8 mouse cellular contexts compared by ENCODE assay signal in the genomic region with DNA sequence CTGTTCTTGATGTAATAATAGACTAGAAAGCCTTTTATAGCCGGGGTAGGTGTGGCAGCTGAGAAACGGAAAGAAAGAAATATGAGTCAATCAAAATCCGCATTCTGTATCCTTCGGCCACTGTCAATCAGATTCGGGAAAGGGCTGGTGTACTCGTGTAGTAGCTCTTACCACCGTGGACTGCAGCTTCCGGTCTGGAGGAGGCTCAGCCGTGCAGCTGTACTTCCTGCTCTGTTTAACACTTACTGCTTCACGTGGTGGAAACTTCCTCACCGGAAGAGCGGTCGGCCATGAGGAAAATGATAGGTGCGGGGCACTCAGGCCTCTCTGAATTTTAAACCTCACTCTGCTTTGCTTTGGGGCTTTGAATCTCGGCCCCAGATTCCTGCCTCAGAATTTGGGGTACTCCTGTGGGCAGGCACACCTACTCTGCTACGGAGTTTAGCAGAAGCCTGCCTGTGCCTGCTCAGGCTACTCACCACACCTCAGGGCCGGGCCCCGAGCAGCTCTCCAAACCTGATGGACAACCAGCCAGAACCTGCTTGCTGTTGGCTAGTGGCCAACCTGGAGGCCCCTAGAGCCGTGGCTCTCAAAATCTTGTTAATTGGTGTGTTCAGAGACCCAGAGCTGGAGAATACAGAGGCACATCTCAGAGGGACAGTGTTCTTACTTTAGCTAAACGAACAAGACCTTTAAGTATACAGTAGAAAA. TPM values are rescaled to one million over a fixed set of nuclear protein-coding genes. Genes with fewer than 3 reads are reported as not detected.
DNase-seq lines count a peak whose midpoint lies in the region; ATAC-seq and TF ChIP-seq lines count a peak whose summit lies in the region.

No protein-coding gene starts in this region.

- no peak for ATAC-seq in intestine, embryonic 14.5 days (replicated peaks; ENCODE audit: low FRiP score, low TSS enrichment, low read depth)
- no peak for ATAC-seq in intestine, embryonic 16.5 days
- peak; percentile 95 for ATAC-seq in granulocyte monocyte progenitor cell, adult 5-6 weeks (replicated peaks; ENCODE audit: poor library complexity, severe bottlenecking)
- peak; percentile 65 for ATAC-seq in liver, postnatal 0 days
- no peak for ATAC-seq in midbrain, embryonic 15.5 days (replicated peaks)

- no peak for TF ChIP-seq EP300 in liver, postnatal 0 days (IDR thresholded peaks at IDR 0.05; ENCODE audit: low read depth)

- WGBS in intestine, embryonic 14.5 days = 78% methylated on average over 20 of the region's 20 CpGs
- 77% methylated on average over 20 of the region's 20 CpGs for WGBS in intestine, embryonic 16.5 days
- WGBS in liver, postnatal 0 days (ENCODE audit: insufficient replicate concordance) = 42% methylated on average over 20 of the region's 20 CpGs
- 89% methylated on average over 20 of the region's 20 CpGs for WGBS in midbrain, embryonic 15.5 days

- H3K4me2 ChIP-seq in intestine, embryonic 14.5 days (ENCODE audit: low read length) = no peak overlapping the region
- H3K4me2 ChIP-seq in intestine, embryonic 16.5 days (ENCODE audit: low read depth, low read length) = no peak overlapping the region
- H3K4me2 ChIP-seq in liver, postnatal 0 days (ENCODE audit: low read depth, low read length) = peak overlapping the region; percentile 36
- no peak overlapping the region for H3K4me2 ChIP-seq in midbrain, embryonic 15.5 days

- no peaks in the 10 kb centered on the region for H3K36me3 ChIP-seq in intestine, embryonic 14.5 days (ENCODE audit: control insufficient read depth, insufficient read depth, low read length)
- no peaks in the 10 kb centered on the region for H3K36me3 ChIP-seq in intestine, embryonic 16.5 days (ENCODE audit: control insufficient read depth, insufficient read depth, low read length)
- no peaks in the 10 kb centered on the region for H3K36me3 ChIP-seq in liver, postnatal 0 days (replicated peaks; ENCODE audit: insufficient read depth, low read length)
- no peaks in the 10 kb centered on the region for H3K36me3 ChIP-seq in splenic B cell, adult 2 months (ENCODE audit: control insufficient read depth, insufficient read depth, low read length, poor library complexity, severe bottlenecking)
- H3K36me3 ChIP-seq in midbrain, embryonic 15.5 days (replicated peaks) = no peaks in the 10 kb centered on the region

- H3K9me3 ChIP-seq in intestine, embryonic 14.5 days (ENCODE audit: control insufficient read depth, low read length) = 0 out of 2 replicates have a peak, but pooled peaks cover 3% of the 10 kb centered on the region
- H3K9me3 ChIP-seq in intestine, embryonic 16.5 days (ENCODE audit: control insufficient read depth, low read length) = no peaks in the 10 kb centered on the region
- H3K9me3 ChIP-seq in liver, postnatal 0 days (ENCODE audit: low read length) = no peaks in the 10 kb centered on the region
- no peaks in the 10 kb centered on the region for H3K9me3 ChIP-seq in midbrain, embryonic 15.5 days

- no peaks in the 10 kb centered on the region for H3K27me3 ChIP-seq in intestine, embryonic 14.5 days (replicated peaks; ENCODE audit: control insufficient read depth, insufficient read depth, low read length)
- no peaks in the 10 kb centered on the region for H3K27me3 ChIP-seq in intestine, embryonic 16.5 days (replicated peaks; ENCODE audit: control insufficient read depth, insufficient read depth, low read length)
- H3K27me3 ChIP-seq in liver, postnatal 0 days (ENCODE audit: insufficient read depth, low read length) = no peaks in the 10 kb centered on the region
- no peaks in the 10 kb centered on the region for H3K27me3 ChIP-seq in splenic B cell, adult 2 months (ENCODE audit: control insufficient read depth, insufficient read depth, low read length, poor library complexity, severe bottlenecking)
- H3K27me3 ChIP-seq in midbrain, embryonic 15.5 days (replicated peaks) = no peaks in the 10 kb centered on the region

- DNase-seq in intestine, embryonic 14.5 days (ENCODE audit: low spot score) = no peak
- peak; percentile 42 for DNase-seq in liver, postnatal 0 days
- peak; percentile 85 for DNase-seq in splenic B cell, adult 2 months (ENCODE audit: low read depth, low spot score)
- no peak for DNase-seq in layer of hippocampus, postnatal 36 days
- no peak for DNase-seq in layer of hippocampus, postnatal 10 days (ENCODE audit: low spot score in 2 of 2)

- TF ChIP-seq CTCF in liver, postnatal 0 days (IDR thresholded peaks at IDR 0.05; ENCODE audit: low read depth) = no peak

- H3K27ac ChIP-seq in intestine, embryonic 14.5 days (ENCODE audit: low read depth) = 0 out of 2 replicates have a peak overlapping the region, but pooled peaks have one; percentile 11
- no peak overlapping the region for H3K27ac ChIP-seq in intestine, embryonic 16.5 days (ENCODE audit: low read length)
- H3K27ac ChIP-seq in liver, postnatal 0 days (ENCODE audit: low read depth) = 0 out of 2 replicates have a peak overlapping the region, but pooled peaks have one; percentile 26
- no peak overlapping the region for H3K27ac ChIP-seq in midbrain, embryonic 15.5 days

- H3K9ac ChIP-seq in intestine, embryonic 14.5 days (ENCODE audit: low read length) = no peak overlapping the region
- no peak overlapping the region for H3K9ac ChIP-seq in intestine, embryonic 16.5 days (ENCODE audit: low read depth, low read length)
- no peak overlapping the region for H3K9ac ChIP-seq in liver, postnatal 0 days (replicated peaks)
- no peak overlapping the region for H3K9ac ChIP-seq in midbrain, embryonic 15.5 days

- H3K4me1 ChIP-seq in intestine, embryonic 14.5 days (replicated peaks; ENCODE audit: control insufficient read depth, insufficient read depth, low read length) = peaks cover 8% of the 10 kb centered on the region; the same call in 1 of the 2 replicates
- peaks cover 7% of the 10 kb centered on the region for H3K4me1 ChIP-seq in intestine, embryonic 16.5 days (ENCODE audit: control insufficient read depth, insufficient read depth, low read length)
- H3K4me1 ChIP-seq in liver, postnatal 0 days (ENCODE audit: insufficient read depth) = peaks cover 8% of the 10 kb centered on the region; the same call in 1 of the 2 replicates
- H3K4me1 ChIP-seq in midbrain, embryonic 15.5 days = 0 out of 2 replicates have a peak, but pooled peaks cover 4% of the 10 kb centered on the region

- H3K4me3 ChIP-seq in intestine, embryonic 14.5 days (ENCODE audit: low read depth, low read length) = no peak overlapping the region
- H3K4me3 ChIP-seq in intestine, embryonic 16.5 days (ENCODE audit: low read length) = no peak overlapping the region
- no peak overlapping the region for H3K4me3 ChIP-seq in liver, postnatal 0 days (ENCODE audit: low read depth, low read length)
- H3K4me3 ChIP-seq in midbrain, embryonic 15.5 days = no peak overlapping the region

RNA-seq across cellular contexts. Expression of a gene that starts 50.7 kb away (rescaled TPM):
- 1.1 and 1.5 TPM in 2 replicates for polyA plus RNA-seq in intestine, embryonic 14.5 days (2014; fragmentation: Nextera tagmentation; extraction: Ambion mirVana)
- 1.0 and 1.4 TPM in 2 replicates for polyA plus RNA-seq in intestine, embryonic 16.5 days (2015; fragmentation: Nextera tagmentation; extraction: Ambion mirVana)
- total RNA-seq in granulocyte monocyte progenitor cell, adult 5-6 weeks (2014; fragmentation: Nextera tagmentation) = not detected in 2 replicates
- not detected in 2 replicates for total RNA-seq in granulocyte monocyte progenitor cell, adult 5-6 weeks (2017)
- 1.00 and 1.3 TPM in 2 replicates for polyA plus RNA-seq in liver, postnatal 0 days (2015; fragmentation: Nextera tagmentation; extraction: Ambion mirVana)
- total RNA-seq in layer of hippocampus, postnatal 36 days (2021) = under 1 TPM; 0.60 to 0.66 TPM
- total RNA-seq in layer of hippocampus, postnatal 10 days (2021) = 1 to 10 TPM; 1.2 to 1.5 TPM
- polyA plus RNA-seq in midbrain, embryonic 15.5 days (2015; fragmentation: Nextera tagmentation; extraction: Ambion mirVana) = 0.63 and 1.0 TPM in 2 replicates

RNA-seq across cellular contexts. Expression of a gene that starts 51.0 kb away (rescaled TPM):
- 48.2 and 53.3 TPM in 2 replicates for polyA plus RNA-seq in intestine, embryonic 14.5 days (2014; fragmentation: Nextera tagmentation; extraction: Ambion mirVana)
- 18.0 and 34.2 TPM in 2 replicates for polyA plus RNA-seq in intestine, embryonic 16.5 days (2015; fragmentation: Nextera tagmentation; extraction: Ambion mirVana)
- total RNA-seq in granulocyte monocyte progenitor cell, adult 5-6 weeks (2014; fragmentation: Nextera tagmentation) = 84.7 and 85.7 TPM in 2 replicates
- total RNA-seq in granulocyte monocyte progenitor cell, adult 5-6 weeks (2017) = 148 and 154 TPM in 2 replicates
- 33.8 and 44.6 TPM in 2 replicates for polyA plus RNA-seq in liver, postnatal 0 days (2015; fragmentation: Nextera tagmentation; extraction: Ambion mirVana)
- total RNA-seq in layer of hippocampus, postnatal 36 days (2021) = 10 to 100 TPM; 48.3 to 50.3 TPM
- 10 to 100 TPM; 64.8 to 69.0 TPM for total RNA-seq in layer of hippocampus, postnatal 10 days (2021)
- polyA plus RNA-seq in midbrain, embryonic 15.5 days (2015; fragmentation: Nextera tagmentation; extraction: Ambion mirVana) = 25.9 and 27.3 TPM in 2 replicates

Comparison
In these comparisons a context has a peak if more than half of its experiments do, and no peak if none do; other contexts are left out.
1. H3K27ac ChIP-seq: peak in intestine, embryonic 14.5 days (single experiment) and liver, postnatal 0 days (single experiment); none in intestine, embryonic 16.5 days (single experiment) and midbrain, embryonic 15.5 days (single experiment).
2. ATAC-seq: peak in granulocyte monocyte progenitor cell, adult 5-6 weeks (single experiment) and liver, postnatal 0 days (single experiment); none in intestine, embryonic 14.5 days (single experiment), intestine, embryonic 16.5 days (single experiment) and midbrain, embryonic 15.5 days (single experiment).
3. DNase-seq: peak in liver, postnatal 0 days (single experiment) and splenic B cell, adult 2 months (single experiment); none in intestine, embryonic 14.5 days (single experiment), layer of hippocampus, postnatal 36 days (0 of 2) and layer of hippocampus, postnatal 10 days (0 of 2).